14 mouse cellular contexts compared by ENCODE assay signal in genomic region chr8:83916015-83916414, GRCm38 (mm10). TPM values are rescaled to one million over a fixed set of nuclear protein-coding genes. Genes with fewer than 3 reads are reported as not detected.
DNase-seq lines count a peak whose midpoint lies in the region; ATAC-seq lines count a peak whose summit lies in the region.
"Had no signal": no experiment of that assay in that cellular context is flagged by ENCODE, and none has a peak within 500 bp of the region (broad histone marks: within the 10 kb centered on the region; RNA-seq: fewer than 3 reads in every experiment).

No protein-coding gene starts in this region.

- H3K9ac ChIP-seq in heart, embryonic 11.5 days (ENCODE audit: low read depth, low read length) = peak overlapping the region; percentile 52; the same call in 1 of the 2 replicates
- H3K9ac ChIP-seq: liver, embryonic 14.5 days had no signal

- intact Hi-C loops in heart, postnatal 14 days (cut with DNase I) = no loop called here

- no peaks in the 10 kb centered on the region for H3K9me3 ChIP-seq in heart, embryonic 11.5 days (replicated peaks; ENCODE audit: control insufficient read depth, low read length)

- WGBS in heart, embryonic 11.5 days (ENCODE audit: insufficient replicate concordance) = 52% methylated on average over 5 of the region's 5 CpGs

- DNase-seq in heart, postnatal 14 days = no peak
- DNase-seq in right cerebral cortex, adult 18-20 months = peak; percentile 73
- no peak for DNase-seq in right cerebral cortex, postnatal 4 days
- DNase-seq in layer of hippocampus, adult 9-11 months = peak; percentile 68
- peak; percentile 69 for DNase-seq in right cerebral cortex, postnatal 25 days
- no peak for DNase-seq in adipocyte (ENCODE audit: low spot score)
- no peak for DNase-seq in thymus, postnatal 0 days (ENCODE audit: low spot score)
- DNase-seq: kidney, adult 18-20 months; thymus, postnatal 36 days had no signal

- ATAC-seq in heart, embryonic 11.5 days (replicated peaks; ENCODE audit: insufficient number of reproducible peaks, low FRiP score, low TSS enrichment) = no peak
- ATAC-seq: CD4-positive, CD25-positive, alpha-beta regulatory T cell, adult 4 months; Patski had no signal

- no peaks in the 10 kb centered on the region for H3K27me3 ChIP-seq in heart, embryonic 11.5 days (ENCODE audit: control insufficient read depth, insufficient read depth, low read length)
- H3K27me3 ChIP-seq: Patski had no signal

- 0 out of 2 replicates have a peak overlapping the region, but pooled peaks have one; percentile 22 for H3K27ac ChIP-seq in heart, embryonic 11.5 days (ENCODE audit: low read depth, low read length)
- H3K27ac ChIP-seq: liver, embryonic 14.5 days; macrophage had no signal

- H3K36me3 ChIP-seq in heart, embryonic 11.5 days (ENCODE audit: control insufficient read depth, insufficient read depth, low read length) = peaks cover 2% of the 10 kb centered on the region; the same call in 1 of the 2 replicates

- peak overlapping the region; percentile 14; the same call in 1 of the 2 replicates for H3K4me2 ChIP-seq in heart, embryonic 11.5 days

- no peak overlapping the region for H3K4me3 ChIP-seq in heart, embryonic 11.5 days (ENCODE audit: low read depth, low read length)

- H3K4me1 ChIP-seq in heart, embryonic 11.5 days (ENCODE audit: control insufficient read depth, insufficient read depth, low read length) = peaks cover 39% of the 10 kb centered on the region

RNA-seq across cellular contexts. Expression of gene Adgrl1, which starts 16.1 kb away (rescaled TPM):
- 10.2 and 13.5 TPM in 2 replicates for polyA plus RNA-seq in heart, embryonic 11.5 days (2014; fragmentation: Nextera tagmentation; extraction: Ambion mirVana)
- 10 to 100 TPM; 21.1 to 21.6 TPM for total RNA-seq in heart, postnatal 14 days (2021)
- polyA plus RNA-seq in thymus, postnatal 0 days (2015; fragmentation: Nextera tagmentation; extraction: Ambion mirVana) = 7.8 and 14.3 TPM in 2 replicates

RNA-seq across cellular contexts. Expression of gene Gm10644, which starts 39.0 kb away (rescaled TPM):
- polyA plus RNA-seq in heart, embryonic 11.5 days (2014; fragmentation: Nextera tagmentation; extraction: Ambion mirVana) = 0.58 and 0.76 TPM in 2 replicates
- total RNA-seq in heart, postnatal 14 days (2021) = under 1 TPM; 0.22 to 0.91 TPM
- 0.10 and 0.18 TPM in 2 replicates for polyA plus RNA-seq in thymus, postnatal 0 days (2015; fragmentation: Nextera tagmentation; extraction: Ambion mirVana)

RNA-seq across cellular contexts. Expression of gene Asf1b, which starts 39.3 kb away (rescaled TPM):
- polyA plus RNA-seq in heart, embryonic 11.5 days (2014; fragmentation: Nextera tagmentation; extraction: Ambion mirVana) = 69.4 and 72.2 TPM in 2 replicates
- total RNA-seq in heart, postnatal 14 days (2021) = 1 to 10 TPM; 2.8 to 4.4 TPM
- polyA plus RNA-seq in thymus, postnatal 0 days (2015; fragmentation: Nextera tagmentation; extraction: Ambion mirVana) = 117 and 135 TPM in 2 replicates

RNA-seq across cellular contexts. Expression of gene Prkaca, which starts 56.8 kb away (rescaled TPM):
- polyA plus RNA-seq in heart, embryonic 11.5 days (2014; fragmentation: Nextera tagmentation; extraction: Ambion mirVana) = 136 and 139 TPM in 2 replicates
- total RNA-seq in heart, postnatal 14 days (2021) = 100 to 1,000 TPM; 386 to 395 TPM
- 64.2 and 65.8 TPM in 2 replicates for polyA plus RNA-seq in thymus, postnatal 0 days (2015; fragmentation: Nextera tagmentation; extraction: Ambion mirVana)

Comparison
In these comparisons a context has a peak if more than half of its experiments do, and no peak if none do; other contexts are left out.
1. DNase-seq: peak in right cerebral cortex, adult 18-20 months (single experiment), layer of hippocampus, adult 9-11 months (single experiment) and right cerebral cortex, postnatal 25 days (single experiment); none in heart, postnatal 14 days (0 of 2), right cerebral cortex, postnatal 4 days (single experiment), adipocyte (single experiment) and thymus, postnatal 0 days (single experiment).